Mouse (Mus musculus) brain, embryonic 14.5 days (tissue): ENCODE measurements around the gene Gpkow.

Experiments used
- CTCF ChIP-seq: fragments of 200-500 bp; IDR thresholded peaks from 2 replicates; pipeline ENCODE4 v1.5.1; 2012; ENCODE audit warnings: inconsistent platforms, mild to moderate bottlenecking, moderate library complexity, borderline replicate concordance; ENCODE audit not compliant: insufficient read depth, insufficient read length; ENCODE audit errors: extremely low read depth
- POLR2A ChIP-seq: fragments of 200-500 bp; IDR thresholded peaks from 2 replicates; pipeline ENCODE4 v1.6.1; 2012; ENCODE audit warnings: mild to moderate bottlenecking, inconsistent platforms, borderline replicate concordance; ENCODE audit not compliant: poor library complexity, insufficient read depth, insufficient read length, severe bottlenecking; ENCODE audit errors: extremely low read depth

- TF ChIP-seq POLR2A (no peak), CTCF (no peak)
Observed at GRCm38 (mm10) chrX:7661086-7661485, 35.8 kb upstream of the Gpkow start.
